Mouse (Mus musculus) heart, embryonic 14.5 days (tissue): ENCODE measurements around the gene Gm28051. TPM values are rescaled to one million over a fixed set of nuclear protein-coding genes. Genes with fewer than 3 reads are reported as not detected.

ENCODE experiments used
- ATAC-seq: fragments of 200-750 bp; cut with Nextera tagmentation; 2 replicates; pipeline ENCODE4 v1.8.0; 2017; ENCODE audit warnings: low read depth, moderate TSS enrichment; ENCODE audit not compliant: insufficient number of reproducible peaks, insufficient read depth, low FRiP score
- H3K27ac ChIP-seq, 2 experiments: fragments of 200-500 bp in 1 of 2; fragments of 300-500 bp in 1 of 2; sonication (generic) in 1 of 2; replicated peaks in 1 of 2; 2 replicates each; pipeline ENCODE4 v1.5.1; 2012 to 2014; ENCODE audit warnings: low read depth in 2 of 2, low read length in 2 of 2, control low read depth in 1 of 2, mild to moderate bottlenecking in 1 of 2, mixed read lengths in 1 of 2; ENCODE audit not compliant: control insufficient read depth in 1 of 2, insufficient read depth in 1 of 2
- H3K27me3 ChIP-seq: fragments of 300-500 bp; sonication (generic); 2 replicates; pipeline ENCODE4 v1.6.1; 2014; ENCODE audit warnings: mild to moderate bottlenecking, low read length, control low read depth; ENCODE audit not compliant: control insufficient read depth, insufficient read depth
- H3K36me3 ChIP-seq: fragments of 300-500 bp; sonication (generic); 2 replicates; pipeline ENCODE4 v1.6.1; 2014; ENCODE audit warnings: mild to moderate bottlenecking, control low read depth, low read length, mixed read lengths; ENCODE audit not compliant: control insufficient read depth, insufficient read depth
- H3K4me1 ChIP-seq, 2 experiments: fragments of 200-500 bp in 1 of 2; fragments of 300-500 bp in 1 of 2; sonication (generic) in 1 of 2; 2 replicates each; pipeline ENCODE4 v1.6.1; 2012 to 2014; ENCODE audit warnings: low read length in 2 of 2, control low read depth in 1 of 2, mixed read lengths in 1 of 2; ENCODE audit not compliant: control insufficient read depth in 2 of 2, insufficient read depth in 2 of 2
- H3K4me2 ChIP-seq: fragments of 300-500 bp; sonication (generic); 2 replicates; pipeline ENCODE4 v1.6.1; 2014; ENCODE audit warnings: mild to moderate bottlenecking, low read length
- H3K4me3 ChIP-seq, 2 experiments: fragments of 200-500 bp in 1 of 2; fragments of 300-500 bp in 1 of 2; sonication (generic) in 1 of 2; 2 replicates each; pipeline ENCODE4 v1.5.1; 2012 to 2014; ENCODE audit warnings: low read length in 2 of 2, mild to moderate bottlenecking in 2 of 2, control low read depth in 1 of 2, low read depth in 1 of 2, moderate library complexity in 1 of 2; ENCODE audit not compliant: control insufficient read depth in 1 of 2, insufficient read depth in 1 of 2
- H3K9ac ChIP-seq: fragments of 300-500 bp; sonication (generic); 2 replicates; pipeline ENCODE4 v1.6.1; 2014; ENCODE audit warnings: mild to moderate bottlenecking, low read length
- H3K9me3 ChIP-seq: fragments of 300-500 bp; sonication (generic); 2 replicates; pipeline ENCODE4 v1.6.1; 2016; ENCODE audit warnings: low read length, control low read depth; ENCODE audit not compliant: control insufficient read depth
- WGBS: fragments of 180-500 bp; shearing (Covaris S2); extraction: QIAGEN DNeasy Blood & Tissue Kit; methylation state at CpG from one replicate; pipeline ENCODE4 v1.1.7; 2014; 5-methylcytosine and 5-hydroxymethylcytosine counted together
- polyA plus RNA-seq: library from polyadenylated mRNA; unstranded; fragments of >200 nt; fragmentation: Nextera tagmentation; extraction: Ambion mirVana; gene quantifications from 2 replicates; pipeline ENCODE4 v1.2.1, GENCODE M21; 2014

Gm28051 gene
- polyA plus RNA-seq, 1 experiment from 2014 or later: not detected

- Histone ChIP-seq H3K27ac (peak within 1 kb of the TSS; percentile 88 to 89), H3K9me3 (no peaks in the 10 kb centered on the region), H3K27me3 (no peaks in the 10 kb centered on the region), H3K4me3 (peak within 1 kb of the TSS; percentile 73 to 87), H3K36me3 (peaks cover 23% of the 10 kb centered on the region), H3K4me2 (peak within 1 kb of the TSS; percentile 93), H3K4me1 (peaks cover 8 to 16% of the 10 kb centered on the region in 2 experiments), H3K9ac (peak within 1 kb of the TSS; percentile 92)
- WGBS: 0% methylated on average over 10 of the region's 10 CpGs
- no peak for ATAC-seq
Measured at GRCm38 (mm10) chr12:102758403-102758756, 815 bp upstream of the Gm28051 start, which contains the start of gene Gm20604. Gene Gm20604 (minus strand): TSS chr12:102758672.

GRCm38 (mm10) chr12:102757055-102757688 is 393 bp downstream of the Gm28051 start:
- Histone ChIP-seq H3K27ac (peak overlapping the region; percentile 88 to 89), H3K4me1 (peaks cover 8 to 16% of the 10 kb centered on the region in 2 experiments), H3K4me3 (peak overlapping the region; percentile 73 to 87), H3K4me2 (peak overlapping the region; percentile 71), H3K36me3 (peaks cover 13% of the 10 kb centered on the region), H3K9me3 (no peaks in the 10 kb centered on the region), H3K27me3 (no peaks in the 10 kb centered on the region), H3K9ac (peak overlapping the region; percentile 92)
- peak; percentile 83 for ATAC-seq
- under 1% methylated on average over 46 of the region's 46 CpGs for WGBS

- Histone ChIP-seq H3K27me3 (no peaks in the 10 kb centered on the region), H3K9ac (peak overlapping the region; percentile 92; the same call in 1 of the 2 replicates), H3K9me3 (no peaks in the 10 kb centered on the region), H3K36me3 (0 out of 2 replicates have a peak, but pooled peaks cover 5% of the 10 kb centered on the region), H3K4me1 (peaks cover 8 to 18% of the 10 kb centered on the region in 2 experiments), H3K4me3 (peak overlapping the region; percentile 73 to 87), H3K4me2 (peak overlapping the region; percentile 71), H3K27ac (no peak overlapping the region)
- ATAC-seq: no peak
- 83% methylated on average over 7 of the region's 7 CpGs for WGBS
Measured at GRCm38 (mm10) chr12:102756304-102756703, 1.3 kb downstream of the Gm28051 start.

GRCm38 (mm10) chr12:102748256-102748655 is 9.3 kb downstream of the Gm28051 start:
- no peak overlapping the region for H3K9ac ChIP-seq
- H3K4me3 ChIP-seq: no peak overlapping the region
- H3K36me3 ChIP-seq: peaks cover 20% of the 10 kb centered on the region
- peaks cover 4 to 13% of the 10 kb centered on the region in 2 experiments; a peak in 2 of 4 replicates for H3K4me1 ChIP-seq
- H3K27ac ChIP-seq: no peak overlapping the region
- no peak for ATAC-seq
- H3K4me2 ChIP-seq: no peak overlapping the region
- 87% methylated on average over 3 of the region's 3 CpGs for WGBS
- no peaks in the 10 kb centered on the region for H3K27me3 ChIP-seq
- H3K9me3 ChIP-seq: no peaks in the 10 kb centered on the region

GRCm38 (mm10) chr12:102744839-102745238 is 12.7 kb downstream of the Gm28051 start:
- ATAC-seq: no peak
- Histone ChIP-seq H3K4me1 (peaks cover 8 to 19% of the 10 kb centered on the region in 2 experiments; a peak in 3 of 4 replicates), H3K9ac (peak overlapping the region; percentile 91), H3K4me3 (peak overlapping the region in 1 of 2 experiments; percentile 85; a peak in 1 of 4 replicates), H3K27ac (no peak overlapping the region), H3K9me3 (no peaks in the 10 kb centered on the region), H3K4me2 (peak overlapping the region; percentile 84), H3K36me3 (peaks cover 27% of the 10 kb centered on the region), H3K27me3 (no peaks in the 10 kb centered on the region)
- 56% methylated on average over 6 of the region's 6 CpGs for WGBS

- Histone ChIP-seq H3K4me1 (peaks cover 8 to 19% of the 10 kb centered on the region in 2 experiments; a peak in 3 of 4 replicates), H3K36me3 (peaks cover 22% of the 10 kb centered on the region), H3K4me3 (peak within 1 kb of the TSS; percentile 85 to 94), H3K4me2 (peak within 1 kb of the TSS; percentile 84), H3K27ac (peak within 1 kb of the TSS; percentile 92 to 97), H3K9me3 (no peaks in the 10 kb centered on the region), H3K27me3 (no peaks in the 10 kb centered on the region), H3K9ac (peak within 1 kb of the TSS; percentile 91)
- ATAC-seq: peak; percentile 95
- under 1% methylated on average over 63 of the region's 63 CpGs for WGBS
Measured at GRCm38 (mm10) chr12:102743589-102744574, 13.7 kb downstream of the Gm28051 start, which contains the start of the genes Moap1 and Tmem251. Gene Moap1 (minus strand): TSS chr12:102743661. Gene Tmem251 (plus strand): TSS chr12:102743762.

- Histone ChIP-seq H3K27ac (peak overlapping the region; percentile 92 to 97), H3K4me2 (peak overlapping the region; percentile 84), H3K4me3 (peak overlapping the region; percentile 85 to 94), H3K27me3 (no peaks in the 10 kb centered on the region), H3K9ac (peak overlapping the region; percentile 91), H3K9me3 (no peaks in the 10 kb centered on the region), H3K4me1 (peaks cover 8 to 19% of the 10 kb centered on the region in 2 experiments; a peak in 3 of 4 replicates), H3K36me3 (peaks cover 22% of the 10 kb centered on the region)
- under 1% methylated on average over 33 of the region's 33 CpGs for WGBS
- ATAC-seq: peak; percentile 25; the same call in 1 of the 2 replicates
Measured at GRCm38 (mm10) chr12:102743036-102743588, 14.5 kb downstream of the Gm28051 start.
